Mouse (Mus musculus): ENCODE measurements at regions not wholly inside any gene's neighbourhood (a gene's known extent, or its start where the extent isn't known, plus 50 kb on each side); places are given as distances from the start of the nearest gene placed in this dataset.

DNA sequence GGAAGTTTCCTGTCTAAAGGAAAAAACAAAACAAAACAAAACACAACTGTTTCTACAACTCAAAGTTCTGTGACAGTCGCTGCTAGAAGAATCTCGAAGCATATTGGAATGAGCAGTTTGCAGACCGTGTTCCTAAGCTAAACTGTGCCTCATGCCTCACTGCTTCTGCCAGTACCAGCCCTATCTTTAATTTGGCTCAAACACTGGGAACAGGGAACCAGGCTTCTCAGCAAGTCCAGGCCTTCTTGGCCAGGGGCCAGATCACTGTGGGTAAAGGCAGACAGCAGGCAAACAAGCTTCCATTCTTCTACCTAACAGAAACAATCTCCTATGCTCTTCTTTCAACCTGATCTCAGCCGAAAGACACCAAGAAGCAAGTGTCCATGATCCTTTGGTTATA, 56.5 kb downstream of the Tmsb4x start:
- DNase-seq (ENCODE audit: low spot score) (no peak), ATAC-seq (replicated peaks; ENCODE audit: insufficient number of reproducible peaks, low FRiP score, low TSS enrichment, low read depth) (no peak)
- H3K36me3 ChIP-seq (replicated peaks; ENCODE audit: control insufficient read depth, insufficient read depth, low read depth, low read length) = no peaks in the 10 kb centered on the region
- H3K4me3 ChIP-seq (ENCODE audit: low read depth, low read length) = no peak overlapping the region
- H3K27ac ChIP-seq (replicated peaks; ENCODE audit: low read depth, low read length) = no peak overlapping the region
- H3K4me1 ChIP-seq (ENCODE audit: control insufficient read depth, insufficient read depth, low read length) = no peaks in the 10 kb centered on the region
- no peaks in the 10 kb centered on the region for H3K9me3 ChIP-seq (replicated peaks; ENCODE audit: control insufficient read depth, low read length)
- no peak overlapping the region for H3K4me2 ChIP-seq (ENCODE audit: low read depth, low read length)
- H3K9ac ChIP-seq (replicated peaks; ENCODE audit: low read length) = no peak overlapping the region
- WGBS = 85% methylated on average over 4 of the region's 4 CpGs
- H3K27me3 ChIP-seq (ENCODE audit: control insufficient read depth, insufficient read depth, low read length) = peaks cover 2% of the 10 kb centered on the region; the same call in 1 of the 2 replicates

DNA sequence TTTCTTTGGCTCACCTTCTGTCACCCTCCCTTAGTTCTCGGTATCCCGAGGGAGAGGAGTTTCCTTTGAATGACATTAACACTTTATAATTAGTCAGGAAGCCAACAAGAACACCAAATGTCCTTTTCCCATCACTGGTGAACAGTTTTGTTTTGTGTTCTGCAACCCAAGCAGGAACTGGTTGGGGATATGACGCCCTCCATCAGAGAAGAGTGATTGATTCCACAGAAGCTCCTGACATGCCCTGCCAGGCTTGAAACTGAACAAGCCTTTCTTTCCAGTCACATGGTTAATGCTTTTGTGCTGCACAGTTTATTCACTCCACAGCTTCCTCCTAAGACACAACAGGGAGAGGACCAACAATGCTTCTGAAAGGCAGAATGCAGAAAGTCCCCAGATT, 57.8 kb downstream of the Tmsb4x start:
- peaks cover 2% of the 10 kb centered on the region; the same call in 1 of the 2 replicates for H3K27me3 ChIP-seq (ENCODE audit: control insufficient read depth, insufficient read depth, low read length)
- no peak for ATAC-seq (replicated peaks; ENCODE audit: insufficient number of reproducible peaks, low FRiP score, low TSS enrichment, low read depth)

GRCm38 (mm10) chrX:167149400-167149799, 59.7 kb downstream of the Tmsb4x start:
- no peaks in the 10 kb centered on the region for H3K9me3 ChIP-seq (replicated peaks; ENCODE audit: control insufficient read depth, low read length)
- H3K4me1 ChIP-seq (ENCODE audit: control insufficient read depth, insufficient read depth, low read length) = no peaks in the 10 kb centered on the region
- ATAC-seq (replicated peaks; ENCODE audit: insufficient number of reproducible peaks, low FRiP score, low TSS enrichment, low read depth) (no peak), DNase-seq (ENCODE audit: low spot score) (no peak)
- no peaks in the 10 kb centered on the region for H3K36me3 ChIP-seq (replicated peaks; ENCODE audit: control insufficient read depth, insufficient read depth, low read depth, low read length)
- no peak overlapping the region for H3K4me2 ChIP-seq (ENCODE audit: low read depth, low read length)
- no peak overlapping the region for H3K4me3 ChIP-seq (ENCODE audit: low read depth, low read length)
- peaks cover 2% of the 10 kb centered on the region; the same call in 1 of the 2 replicates for H3K27me3 ChIP-seq (ENCODE audit: control insufficient read depth, insufficient read depth, low read length)
- no peak overlapping the region for H3K27ac ChIP-seq (replicated peaks; ENCODE audit: low read depth, low read length)
- H3K9ac ChIP-seq (replicated peaks; ENCODE audit: low read length) = no peak overlapping the region
- 83% methylated on average over 4 of the region's 4 CpGs for WGBS

More for the DNA sequence above, 57.8 kb downstream of the Tmsb4x start:
- Histone ChIP-seq H3K4me3 (ENCODE audit: low read depth, low read length) (no peak overlapping the region), H3K9me3 (replicated peaks; ENCODE audit: control insufficient read depth, low read length) (no peaks in the 10 kb centered on the region), H3K36me3 (replicated peaks; ENCODE audit: control insufficient read depth, insufficient read depth, low read depth, low read length) (no peaks in the 10 kb centered on the region), H3K27ac (replicated peaks; ENCODE audit: low read depth, low read length) (no peak overlapping the region), H3K9ac (replicated peaks; ENCODE audit: low read length) (no peak overlapping the region), H3K4me1 (ENCODE audit: control insufficient read depth, insufficient read depth, low read length) (no peaks in the 10 kb centered on the region), H3K4me2 (ENCODE audit: low read depth, low read length) (no peak overlapping the region)
- WGBS = 67% methylated on average over 3 of the region's 3 CpGs
- DNase-seq (ENCODE audit: low spot score) = no peak

DNA sequence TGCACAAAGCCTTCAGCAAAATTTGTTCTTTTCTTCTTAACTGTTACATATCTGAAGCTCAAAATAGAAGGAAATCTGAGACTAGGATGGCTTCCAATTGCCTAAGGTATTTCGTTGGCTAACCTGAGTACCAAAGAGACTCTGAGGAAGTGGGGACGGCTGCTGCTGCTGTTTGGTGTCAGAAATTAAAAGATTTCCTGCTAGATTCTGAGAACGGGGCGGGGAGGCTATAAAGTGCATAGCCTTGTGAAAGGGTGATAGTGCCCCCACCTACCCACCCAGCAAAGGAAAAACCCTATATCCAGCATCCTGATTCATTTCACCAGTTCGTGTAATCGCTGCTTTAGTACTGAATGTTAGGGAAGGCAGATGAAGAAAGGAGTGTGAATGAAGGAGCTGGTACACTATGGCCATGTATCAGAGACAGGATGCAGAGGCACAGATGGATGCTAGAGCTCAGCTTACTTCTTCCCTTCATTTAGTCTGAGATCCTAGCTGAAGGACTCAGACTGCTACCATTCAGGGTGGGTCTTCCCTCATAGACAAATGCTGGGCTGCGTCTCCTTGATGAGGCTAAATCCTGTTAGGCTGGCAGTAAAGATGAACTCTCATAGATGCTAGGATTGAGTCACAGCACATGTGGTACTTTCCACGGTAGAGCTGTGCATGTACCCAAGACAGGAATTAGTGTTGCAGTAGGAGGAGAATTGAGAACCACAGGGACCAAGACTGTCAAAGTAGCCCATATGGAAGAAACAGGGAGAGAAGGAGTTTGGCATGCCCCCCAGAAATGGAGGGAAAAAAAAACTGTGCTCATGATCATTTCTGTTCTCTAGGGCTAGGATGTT, 62.4 kb downstream of the Tmsb4x start:
- DNase-seq (ENCODE audit: low spot score) = no peak
- no peaks in the 10 kb centered on the region for H3K4me1 ChIP-seq (ENCODE audit: control insufficient read depth, insufficient read depth, low read length)
- H3K36me3 ChIP-seq (replicated peaks; ENCODE audit: control insufficient read depth, insufficient read depth, low read depth, low read length) = no peaks in the 10 kb centered on the region
- H3K27ac ChIP-seq (replicated peaks; ENCODE audit: low read depth, low read length) = no peak overlapping the region
- H3K4me2 ChIP-seq (ENCODE audit: low read depth, low read length) = no peak overlapping the region
- WGBS = 73% methylated on average over 8 of the region's 8 CpGs
- H3K4me3 ChIP-seq (ENCODE audit: low read depth, low read length) = no peak overlapping the region
- no peak for ATAC-seq (replicated peaks; ENCODE audit: insufficient number of reproducible peaks, low FRiP score, low TSS enrichment, low read depth)
- no peaks in the 10 kb centered on the region for H3K9me3 ChIP-seq (replicated peaks; ENCODE audit: control insufficient read depth, low read length)
- H3K27me3 ChIP-seq (ENCODE audit: control insufficient read depth, insufficient read depth, low read length) = peaks cover 2% of the 10 kb centered on the region; the same call in 1 of the 2 replicates
- H3K9ac ChIP-seq (replicated peaks; ENCODE audit: low read length) = no peak overlapping the region

- ATAC-seq (replicated peaks; ENCODE audit: insufficient number of reproducible peaks, low FRiP score, low TSS enrichment, low read depth) (no peak), DNase-seq (ENCODE audit: low spot score) (no peak)
- no peak overlapping the region for H3K4me3 ChIP-seq (ENCODE audit: low read depth, low read length)
- no peaks in the 10 kb centered on the region for H3K9me3 ChIP-seq (replicated peaks; ENCODE audit: control insufficient read depth, low read length)
- no peaks in the 10 kb centered on the region for H3K36me3 ChIP-seq (replicated peaks; ENCODE audit: control insufficient read depth, insufficient read depth, low read depth, low read length)
- no peaks in the 10 kb centered on the region; the same call in 1 of the 2 replicates for H3K27me3 ChIP-seq (ENCODE audit: control insufficient read depth, insufficient read depth, low read length)
- no peaks in the 10 kb centered on the region for H3K4me1 ChIP-seq (ENCODE audit: control insufficient read depth, insufficient read depth, low read length)
- WGBS = 76% methylated on average over 11 of the region's 11 CpGs
- no peak overlapping the region for H3K27ac ChIP-seq (replicated peaks; ENCODE audit: low read depth, low read length)
- no peak overlapping the region for H3K9ac ChIP-seq (replicated peaks; ENCODE audit: low read length)
- no peak overlapping the region for H3K4me2 ChIP-seq (ENCODE audit: low read depth, low read length)
Observed at GRCm38 (mm10) chrX:167145508-167146182, 63.5 kb downstream of the Tmsb4x start.

DNA sequence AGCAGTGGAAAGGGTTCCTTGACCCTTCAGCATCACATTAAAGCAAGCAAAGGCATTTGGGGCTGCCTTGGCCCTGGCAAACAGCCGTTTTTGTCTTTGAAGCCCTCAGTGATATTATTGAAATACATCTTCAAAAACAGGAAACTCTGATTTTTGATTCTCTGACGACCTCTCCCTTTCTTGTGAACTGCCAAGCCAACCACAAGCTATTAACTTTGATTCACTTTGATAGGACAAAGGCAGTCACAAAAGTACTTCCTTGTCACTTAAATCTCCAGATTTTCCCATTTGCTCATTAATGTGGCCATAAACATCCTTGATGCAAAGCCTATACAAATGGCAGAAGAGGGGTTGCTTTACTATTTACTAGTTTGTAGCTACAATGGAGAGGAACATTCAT, 70.0 kb downstream of the Tmsb4x start:
- Histone ChIP-seq H3K9ac (replicated peaks; ENCODE audit: low read length) (no peak overlapping the region), H3K4me3 (ENCODE audit: low read depth, low read length) (no peak overlapping the region)

GRCm38 (mm10) chrX:167134250-167134649, 74.9 kb downstream of the Tmsb4x start:
- ATAC-seq (replicated peaks; ENCODE audit: insufficient number of reproducible peaks, low FRiP score, low TSS enrichment, low read depth) = no peak
- no peak overlapping the region for H3K4me2 ChIP-seq (ENCODE audit: low read depth, low read length)
- 86% methylated on average over 3 of the region's 3 CpGs for WGBS
- DNase-seq (ENCODE audit: low spot score) = no peak
- H3K36me3 ChIP-seq (replicated peaks; ENCODE audit: control insufficient read depth, insufficient read depth, low read depth, low read length) = no peaks in the 10 kb centered on the region
- no peak overlapping the region for H3K9ac ChIP-seq (replicated peaks; ENCODE audit: low read length)
- no peak overlapping the region for H3K4me3 ChIP-seq (ENCODE audit: low read depth, low read length)
- H3K9me3 ChIP-seq (replicated peaks; ENCODE audit: control insufficient read depth, low read length) = no peaks in the 10 kb centered on the region
- H3K27me3 ChIP-seq (ENCODE audit: control insufficient read depth, insufficient read depth, low read length) = peaks cover 2% of the 10 kb centered on the region; the same call in 1 of the 2 replicates
- no peak overlapping the region for H3K27ac ChIP-seq (replicated peaks; ENCODE audit: low read depth, low read length)
- no peaks in the 10 kb centered on the region for H3K4me1 ChIP-seq (ENCODE audit: control insufficient read depth, insufficient read depth, low read length)

More for the DNA sequence above, 70.0 kb downstream of the Tmsb4x start:
- WGBS = 62% methylated on average over 2 of the region's 2 CpGs
- Histone ChIP-seq H3K4me1 (ENCODE audit: control insufficient read depth, insufficient read depth, low read length) (no peaks in the 10 kb centered on the region), H3K9me3 (replicated peaks; ENCODE audit: control insufficient read depth, low read length) (no peaks in the 10 kb centered on the region), H3K36me3 (replicated peaks; ENCODE audit: control insufficient read depth, insufficient read depth, low read depth, low read length) (no peaks in the 10 kb centered on the region), H3K27me3 (ENCODE audit: control insufficient read depth, insufficient read depth, low read length) (no peaks in the 10 kb centered on the region; the same call in 1 of the 2 replicates), H3K4me2 (ENCODE audit: low read depth, low read length) (no peak overlapping the region), H3K27ac (replicated peaks; ENCODE audit: low read depth, low read length) (no peak overlapping the region)
- DNase-seq (ENCODE audit: low spot score) (no peak), ATAC-seq (replicated peaks; ENCODE audit: insufficient number of reproducible peaks, low FRiP score, low TSS enrichment, low read depth) (no peak)

GRCm38 (mm10) chrX:167132989-167133395, 76.1 kb downstream of the Tmsb4x start:
- H3K4me1 ChIP-seq (ENCODE audit: control insufficient read depth, insufficient read depth, low read length) = no peaks in the 10 kb centered on the region
- peaks cover 2% of the 10 kb centered on the region; the same call in 1 of the 2 replicates for H3K27me3 ChIP-seq (ENCODE audit: control insufficient read depth, insufficient read depth, low read length)
- H3K4me3 ChIP-seq (ENCODE audit: low read depth, low read length) = no peak overlapping the region
- H3K4me2 ChIP-seq (ENCODE audit: low read depth, low read length) = no peak overlapping the region
- H3K27ac ChIP-seq (replicated peaks; ENCODE audit: low read depth, low read length) = no peak overlapping the region
- ATAC-seq (replicated peaks; ENCODE audit: insufficient number of reproducible peaks, low FRiP score, low TSS enrichment, low read depth) (no peak), DNase-seq (ENCODE audit: low spot score) (no peak)
- H3K9me3 ChIP-seq (replicated peaks; ENCODE audit: control insufficient read depth, low read length) = no peaks in the 10 kb centered on the region
- WGBS = 68% methylated on average over 4 of the region's 4 CpGs
- no peaks in the 10 kb centered on the region for H3K36me3 ChIP-seq (replicated peaks; ENCODE audit: control insufficient read depth, insufficient read depth, low read depth, low read length)
- H3K9ac ChIP-seq (replicated peaks; ENCODE audit: low read length) = no peak overlapping the region

All from embryonic facial prominence, embryonic 11.5 days (tissue).